Mouse (Mus musculus): ENCODE results near the gene Ppp1r35. TPM values are rescaled to one million over a fixed set of nuclear protein-coding genes. Genes with fewer than 3 reads are reported as not detected.

Ppp1r35 gene
- polyA plus RNA-seq, 1 experiment: 30.3 TPM

DNA sequence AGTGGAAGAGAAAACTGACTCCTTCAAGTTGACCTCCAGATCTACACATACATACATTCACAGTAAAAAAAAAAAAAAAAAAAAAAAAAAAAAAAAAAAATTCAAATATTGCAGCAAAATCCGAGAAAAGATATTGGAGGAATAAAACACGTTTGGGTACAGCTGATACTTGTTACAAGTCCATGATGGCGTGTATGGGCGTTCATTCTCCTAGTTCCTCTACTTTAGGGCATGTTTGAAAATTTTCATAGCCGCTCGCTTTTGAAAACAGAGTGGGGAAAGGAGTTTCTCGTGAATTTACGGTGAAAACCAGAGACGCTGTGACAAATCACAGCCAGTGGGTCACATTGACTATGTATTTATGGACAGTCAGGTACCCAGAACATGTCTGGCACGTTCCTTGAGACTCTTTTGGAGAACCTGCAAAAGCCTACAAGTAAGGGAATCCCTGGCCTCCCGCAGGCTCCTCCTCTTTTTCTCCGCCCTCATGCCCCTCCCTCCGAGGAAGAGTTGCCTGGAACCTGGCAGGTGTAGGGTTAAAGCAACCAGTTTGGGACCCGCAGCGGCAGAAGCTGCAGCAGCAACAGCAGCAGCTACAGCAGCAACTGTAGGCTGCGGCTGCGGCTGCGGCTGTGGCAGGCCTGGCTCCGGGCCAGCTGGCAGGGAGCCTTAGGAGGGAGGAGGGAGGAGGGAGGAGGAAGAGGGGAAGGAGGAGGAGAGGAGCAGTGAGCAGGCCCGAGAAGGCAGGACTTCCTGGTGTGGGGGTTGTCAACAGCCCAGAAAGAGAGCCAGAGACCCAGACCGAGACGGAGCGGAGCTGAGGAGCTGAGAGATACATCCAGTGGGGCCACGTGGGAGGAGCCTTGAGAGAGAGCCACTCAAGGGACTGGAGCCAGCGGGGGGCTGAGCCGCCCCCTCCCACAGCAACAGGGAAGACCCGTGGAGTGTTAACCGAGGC lies 33.2 kb upstream of the Ppp1r35 start, which contains the start of gene Tsc22d4:
Gene Tsc22d4, plus strand, starts transcription at position 517 of the 958 bp plus-strand sequence.
- 0 out of 2 replicates have a peak, but pooled peaks have one; percentile 58 for TF ChIP-seq EP300 (IDR thresholded peaks at IDR 0.05; ENCODE audit: insufficient read depth, low read depth, low read length)
- peak; percentile 83 for TF ChIP-seq POLR2A (IDR thresholded peaks at IDR 0.05; ENCODE audit: insufficient read depth, low read length)
- no peak for TF ChIP-seq CTCF (IDR thresholded peaks at IDR 0.05; ENCODE audit: low read depth, low read length)
- Histone ChIP-seq H3K27me3 (ENCODE audit: control insufficient read depth, insufficient read depth, low read length, poor library complexity, severe bottlenecking) (no peaks in the 10 kb centered on the region), H3K27ac (ENCODE audit: insufficient read depth, low read length) (peak within 1 kb of the TSS; percentile 49), H3K9ac (ENCODE audit: low read depth, poor library complexity, severe bottlenecking) (peak within 1 kb of the TSS; percentile 62), H3K4me3 (ENCODE audit: low read depth, low read length) (peak within 1 kb of the TSS; percentile 77), H3K9me3 (replicated peaks; ENCODE audit: control insufficient read depth, insufficient read depth, low read length, poor library complexity, severe bottlenecking) (no peaks in the 10 kb centered on the region), H3K36me3 (ENCODE audit: control insufficient read depth, insufficient read depth, low read length, poor library complexity, severe bottlenecking) (no peaks in the 10 kb centered on the region), H3K4me1 (ENCODE audit: control insufficient read depth, insufficient read depth, low read length) (peaks cover 4% of the 10 kb centered on the region)

- H3K27me3 ChIP-seq (ENCODE audit: control insufficient read depth, insufficient read depth, low read length, poor library complexity, severe bottlenecking): no peaks in the 10 kb centered on the region
- TF ChIP-seq CTCF (IDR thresholded peaks at IDR 0.05; ENCODE audit: low read depth, low read length): no peak
- no peak for TF ChIP-seq POLR2A (IDR thresholded peaks at IDR 0.05; ENCODE audit: insufficient read depth, low read length)
- no peak for TF ChIP-seq EP300 (IDR thresholded peaks at IDR 0.05; ENCODE audit: insufficient read depth, low read depth, low read length)
- peak overlapping the region; percentile 77 for H3K4me3 ChIP-seq (ENCODE audit: low read depth, low read length)
- H3K9ac ChIP-seq (ENCODE audit: low read depth, poor library complexity, severe bottlenecking): peak overlapping the region; percentile 62
- H3K4me1 ChIP-seq (ENCODE audit: control insufficient read depth, insufficient read depth, low read length): peaks cover 10% of the 10 kb centered on the region
- no peaks in the 10 kb centered on the region for H3K9me3 ChIP-seq (replicated peaks; ENCODE audit: control insufficient read depth, insufficient read depth, low read length, poor library complexity, severe bottlenecking)
- H3K36me3 ChIP-seq (ENCODE audit: control insufficient read depth, insufficient read depth, low read length, poor library complexity, severe bottlenecking): no peaks in the 10 kb centered on the region
- peak overlapping the region; percentile 49 for H3K27ac ChIP-seq (ENCODE audit: insufficient read depth, low read length)
Observed at GRCm38 (mm10) chr5:137746282-137746850, 32.3 kb upstream of the Ppp1r35 start.

DNA sequence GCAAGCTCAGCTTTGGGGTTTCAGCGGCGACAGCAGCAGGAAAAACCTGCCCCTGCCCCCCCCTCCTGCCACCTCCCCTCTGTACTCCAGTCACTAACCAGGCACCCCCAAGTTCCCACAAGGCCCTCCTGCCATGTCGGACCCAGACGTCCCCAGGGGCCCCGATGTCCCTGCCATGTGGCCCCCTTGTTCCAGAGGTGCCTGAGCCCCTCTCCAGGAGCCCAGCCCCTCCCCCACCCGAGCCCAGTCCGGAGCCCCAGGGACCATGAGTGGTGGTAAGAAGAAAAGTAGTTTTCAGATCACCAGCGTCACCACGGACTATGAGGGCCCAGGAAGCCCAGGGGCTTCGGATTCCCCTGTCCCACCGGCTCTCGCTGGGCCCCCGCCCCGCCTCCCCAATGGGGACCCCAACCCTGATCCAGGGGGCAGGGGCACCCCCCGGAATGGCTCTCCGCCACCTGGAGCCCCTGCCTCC lies 31.8 kb upstream of the Ppp1r35 start:
- H3K36me3 ChIP-seq (ENCODE audit: control insufficient read depth, insufficient read depth, low read length, poor library complexity, severe bottlenecking): no peaks in the 10 kb centered on the region
- H3K27ac ChIP-seq (ENCODE audit: insufficient read depth, low read length): no peak overlapping the region
- peak overlapping the region; percentile 62 for H3K9ac ChIP-seq (ENCODE audit: low read depth, poor library complexity, severe bottlenecking)
- no peaks in the 10 kb centered on the region for H3K27me3 ChIP-seq (ENCODE audit: control insufficient read depth, insufficient read depth, low read length, poor library complexity, severe bottlenecking)
- H3K4me3 ChIP-seq (ENCODE audit: low read depth, low read length): peak overlapping the region; percentile 77
- no peaks in the 10 kb centered on the region for H3K9me3 ChIP-seq (replicated peaks; ENCODE audit: control insufficient read depth, insufficient read depth, low read length, poor library complexity, severe bottlenecking)
- peaks cover 13% of the 10 kb centered on the region for H3K4me1 ChIP-seq (ENCODE audit: control insufficient read depth, insufficient read depth, low read length)
- no peak for TF ChIP-seq EP300 (IDR thresholded peaks at IDR 0.05; ENCODE audit: insufficient read depth, low read depth, low read length)
- TF ChIP-seq CTCF (IDR thresholded peaks at IDR 0.05; ENCODE audit: low read depth, low read length): no peak
- TF ChIP-seq POLR2A (IDR thresholded peaks at IDR 0.05; ENCODE audit: insufficient read depth, low read length): no peak

- peaks cover 13% of the 10 kb centered on the region for H3K4me1 ChIP-seq (ENCODE audit: control insufficient read depth, insufficient read depth, low read length)
- H3K4me3 ChIP-seq (ENCODE audit: low read depth, low read length): peak overlapping the region; percentile 77
- no peaks in the 10 kb centered on the region for H3K9me3 ChIP-seq (replicated peaks; ENCODE audit: control insufficient read depth, insufficient read depth, low read length, poor library complexity, severe bottlenecking)
- TF ChIP-seq CTCF (IDR thresholded peaks at IDR 0.05; ENCODE audit: low read depth, low read length) (peak; percentile 45), EP300 (IDR thresholded peaks at IDR 0.05; ENCODE audit: insufficient read depth, low read depth, low read length) (no peak)
- H3K9ac ChIP-seq (ENCODE audit: low read depth, poor library complexity, severe bottlenecking): peak overlapping the region; percentile 62
- H3K27ac ChIP-seq (ENCODE audit: insufficient read depth, low read length): no peak overlapping the region
- no peaks in the 10 kb centered on the region for H3K27me3 ChIP-seq (ENCODE audit: control insufficient read depth, insufficient read depth, low read length, poor library complexity, severe bottlenecking)
- no peaks in the 10 kb centered on the region for H3K36me3 ChIP-seq (ENCODE audit: control insufficient read depth, insufficient read depth, low read length, poor library complexity, severe bottlenecking)
Observed at GRCm38 (mm10) chr5:137747326-137747961, 31.2 kb upstream of the Ppp1r35 start.

DNA sequence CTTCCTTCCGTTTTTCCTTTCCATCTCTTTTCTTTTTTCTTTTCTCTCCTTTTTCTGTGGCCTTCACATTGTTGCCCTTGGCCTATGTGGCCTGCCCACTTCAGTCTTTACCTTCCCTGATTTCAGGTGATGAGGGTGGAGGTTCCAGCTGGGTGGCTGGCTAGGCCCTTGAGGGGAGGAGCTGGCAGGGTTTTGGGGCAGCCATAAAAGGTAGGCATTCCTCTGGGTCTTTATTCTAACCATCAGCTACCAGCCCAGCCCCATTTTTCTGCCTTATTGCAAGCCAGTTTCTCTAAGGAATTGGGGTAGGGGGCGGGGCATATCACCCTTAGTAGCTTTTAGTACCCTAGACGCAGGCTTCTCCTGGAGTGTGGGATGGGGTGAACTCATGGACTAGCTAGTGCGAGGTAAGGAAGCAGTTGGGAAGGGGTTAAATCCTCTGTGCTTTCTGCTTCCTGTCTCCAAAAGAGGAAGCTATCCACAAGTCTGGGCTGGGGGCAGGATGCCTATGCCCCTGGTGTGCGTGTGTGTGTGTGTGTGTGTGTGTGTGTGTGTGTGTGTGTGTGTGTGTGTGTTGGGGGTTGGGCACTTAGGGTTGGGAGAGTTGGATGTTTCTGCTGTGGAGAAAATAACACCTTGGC lies 30.4 kb upstream of the Ppp1r35 start:
- no peak for TF ChIP-seq CTCF (IDR thresholded peaks at IDR 0.05; ENCODE audit: low read depth, low read length)
- no peak for TF ChIP-seq EP300 (IDR thresholded peaks at IDR 0.05; ENCODE audit: insufficient read depth, low read depth, low read length)
- TF ChIP-seq POLR2A (IDR thresholded peaks at IDR 0.05; ENCODE audit: insufficient read depth, low read length): no peak
- Histone ChIP-seq H3K9ac (ENCODE audit: low read depth, poor library complexity, severe bottlenecking) (no peak overlapping the region), H3K9me3 (replicated peaks; ENCODE audit: control insufficient read depth, insufficient read depth, low read length, poor library complexity, severe bottlenecking) (no peaks in the 10 kb centered on the region), H3K27ac (ENCODE audit: insufficient read depth, low read length) (0 out of 2 replicates have a peak overlapping the region, but pooled peaks have one; percentile 15), H3K27me3 (ENCODE audit: control insufficient read depth, insufficient read depth, low read length, poor library complexity, severe bottlenecking) (no peaks in the 10 kb centered on the region), H3K4me3 (ENCODE audit: low read depth, low read length) (no peak overlapping the region), H3K36me3 (ENCODE audit: control insufficient read depth, insufficient read depth, low read length, poor library complexity, severe bottlenecking) (no peaks in the 10 kb centered on the region), H3K4me1 (ENCODE audit: control insufficient read depth, insufficient read depth, low read length) (peaks cover 18% of the 10 kb centered on the region)

Data from ES-Bruce4 (cell line).